ENCODE assay signal across 9 mouse cellular contexts in genomic region chrX:16817261-16817769, GRCm38 (mm10). TPM values are rescaled to one million over a fixed set of nuclear protein-coding genes. Genes with fewer than 3 reads are reported as not detected.
DNase-seq lines count a peak whose midpoint lies in the region; ATAC-seq and TF ChIP-seq lines count a peak whose summit lies in the region.
"Had no signal": no experiment of that assay in that cellular context is flagged by ENCODE, and none has a peak within 500 bp of the region (broad histone marks: within the 10 kb centered on the region; RNA-seq: fewer than 3 reads in every experiment).

Gene Maob (minus strand): TSS chrX:16817366.

- peak within 1 kb of the TSS; percentile 48 for H3K4me2 ChIP-seq in forebrain, embryonic 12.5 days
- peak within 1 kb of the TSS; percentile 47 for H3K4me2 ChIP-seq in lung, postnatal 0 days (replicated peaks; ENCODE audit: low read depth, low read length)

- no peaks in the 10 kb centered on the region for H3K4me1 ChIP-seq in megakaryocyte, embryonic 14.5 days
- H3K4me1 ChIP-seq in forebrain, embryonic 12.5 days: peaks cover 3% of the 10 kb centered on the region; the same call in 1 of the 2 replicates
- no peaks in the 10 kb centered on the region for H3K4me1 ChIP-seq in lung, postnatal 0 days (ENCODE audit: insufficient read depth, low read depth, low read length)

- intact Hi-C loops in heart, postnatal 14 days (cut with DNase I): no loop called here

- ATAC-seq in megakaryocyte, adult 5-6 weeks (ENCODE audit: poor library complexity, severe bottlenecking): no peak
- ATAC-seq in forebrain, embryonic 12.5 days (ENCODE audit: low FRiP score): peak; percentile 51; the same call in 1 of the 2 replicates
- peak; percentile 94 for ATAC-seq in lung, postnatal 0 days

- peaks cover 7% of the 10 kb centered on the region for H3K27me3 ChIP-seq in megakaryocyte, embryonic 14.5 days (replicated peaks)
- no peaks in the 10 kb centered on the region for H3K27me3 ChIP-seq in forebrain, embryonic 12.5 days
- no peaks in the 10 kb centered on the region for H3K27me3 ChIP-seq in lung, postnatal 0 days (replicated peaks; ENCODE audit: insufficient read depth, low read length)

- no peak for TF ChIP-seq CTCF in lung, postnatal 0 days (IDR thresholded peaks at IDR 0.05)

- WGBS in forebrain, embryonic 12.5 days: 16% methylated on average over 18 of the region's 18 CpGs
- 11% methylated on average over 17 of the region's 18 CpGs for WGBS in lung, postnatal 0 days

- TF ChIP-seq EP300 in lung, postnatal 0 days (IDR thresholded peaks at IDR 0.05): peak; percentile 22; the same call in 1 of the 2 replicates

- H3K4me3 ChIP-seq in megakaryocyte, embryonic 14.5 days (replicated peaks): peak within 1 kb of the TSS; percentile 46
- H3K4me3 ChIP-seq in forebrain, embryonic 12.5 days (replicated peaks): peak within 1 kb of the TSS; percentile 24; the same call in 1 of the 2 replicates
- H3K4me3 ChIP-seq in lung, postnatal 0 days (ENCODE audit: low read depth, low read length): peak within 1 kb of the TSS; percentile 28

- no peak within 1 kb of the TSS for H3K27ac ChIP-seq in forebrain, embryonic 12.5 days
- 0 out of 2 replicates have a peak within 1 kb of the TSS, but pooled peaks have one; percentile 26 for H3K27ac ChIP-seq in lung, postnatal 0 days (ENCODE audit: low read length)

- no peaks in the 10 kb centered on the region for H3K9me3 ChIP-seq in megakaryocyte, embryonic 14.5 days
- H3K9me3 ChIP-seq in forebrain, embryonic 12.5 days: no peaks in the 10 kb centered on the region
- no peaks in the 10 kb centered on the region for H3K9me3 ChIP-seq in lung, postnatal 0 days (ENCODE audit: low read length)

- peak; percentile 42 to 49 for DNase-seq in heart, postnatal 14 days
- peak; percentile 4 to 15 for DNase-seq in layer of hippocampus, postnatal 10 days (ENCODE audit: low spot score in 2 of 2)
- peak; percentile 84 for DNase-seq in lung, postnatal 0 days (ENCODE audit: low spot score)
- peak; percentile 3 for DNase-seq in right cerebral cortex, postnatal 25 days
- no peak for DNase-seq in cerebellum, adult 11 months

- H3K36me3 ChIP-seq in megakaryocyte, embryonic 14.5 days (replicated peaks; ENCODE audit: low read length): no peaks in the 10 kb centered on the region
- H3K36me3 ChIP-seq in forebrain, embryonic 12.5 days (replicated peaks): no peaks in the 10 kb centered on the region
- no peaks in the 10 kb centered on the region for H3K36me3 ChIP-seq in lung, postnatal 0 days (ENCODE audit: insufficient read depth, low read length)

- H3K9ac ChIP-seq in forebrain, embryonic 12.5 days: no peak within 1 kb of the TSS
- H3K9ac ChIP-seq in lung, postnatal 0 days (replicated peaks; ENCODE audit: low read depth): no peak within 1 kb of the TSS; the same call in 1 of the 2 replicates

RNA-seq across cellular contexts. Expression of gene Maob, which starts in this region (rescaled TPM):
- not detected in 2 replicates for polyA plus RNA-seq in megakaryocyte, embryonic 14.5 days (2012; ENCODE audit: insufficient read depth, low replicate concordance)
- 0.36 and 0.89 TPM in 2 replicates for total RNA-seq in megakaryocyte, adult 5-6 weeks (2015)
- 0.73 and 1.2 TPM in 2 replicates for total RNA-seq in megakaryocyte, adult 5-6 weeks (2017)
- 4.8 and 7.2 TPM in 2 replicates for polyA plus RNA-seq in forebrain, embryonic 12.5 days (2016; fragmentation: Nextera tagmentation; extraction: Ambion mirVana)
- 10 to 100 TPM; 13.1 to 15.7 TPM for total RNA-seq in heart, postnatal 14 days (2021)
- total RNA-seq in layer of hippocampus, postnatal 10 days (2021): 1 to 10 TPM; 9.0 to 9.7 TPM
- 29.1 and 44.2 TPM in 2 replicates for polyA plus RNA-seq in lung, postnatal 0 days (2015; fragmentation: Nextera tagmentation; extraction: Ambion mirVana)
- total RNA-seq: MEL had no signal

Comparison
In these comparisons a context has a peak if more than half of its experiments do, and no peak if none do; other contexts are left out.
1. RNA of gene Maob (total RNA-seq): 13.1 to 15.7 TPM in heart, postnatal 14 days and 9.0 to 9.7 TPM in layer of hippocampus, postnatal 10 days; 0.36 to 1.2 TPM in megakaryocyte, adult 5-6 weeks; every median in the first group is over 4 times any median in the second.
2. Peak in every context shown above with its lines, with median percentiles within 50 percentile points of each other: H3K4me3 ChIP-seq.